Mouse (Mus musculus) urinary bladder, postnatal 36 days (tissue): ENCODE results near the gene Immp2l.

Experiments used
- DNase-seq, 2 experiments: peaks; one replicate each; pipeline ENCODE4 v3.0.0; 2022; ENCODE audit warnings: low spot score in 2 of 2, mixed read lengths in 1 of 2

Gene Immp2l

GRCm38 (mm10) chr12:41314811-41315461 lies 291.0 kb downstream of the Immp2l start:
- no peak for DNase-seq

DNA sequence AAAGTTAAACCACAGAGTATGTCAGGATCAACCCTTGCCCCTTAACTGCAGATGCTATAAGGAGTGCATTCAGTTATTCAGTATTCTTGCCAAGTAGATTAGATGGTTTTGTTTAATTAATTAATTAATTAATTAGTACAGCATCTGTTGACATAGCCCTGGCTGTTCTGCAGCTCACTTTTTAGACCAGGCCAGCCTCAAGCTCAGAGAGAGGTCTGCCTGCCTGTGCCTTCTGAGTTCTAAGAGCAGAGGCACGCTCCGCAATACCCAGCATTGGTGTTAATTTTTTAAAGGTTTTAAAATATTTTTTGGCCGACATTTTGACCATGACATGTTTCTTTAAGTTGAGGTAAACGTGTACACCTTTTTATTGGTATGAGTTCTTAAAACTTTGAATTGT lies 292.0 kb downstream of the Immp2l start:
- no peak for DNase-seq

DNA sequence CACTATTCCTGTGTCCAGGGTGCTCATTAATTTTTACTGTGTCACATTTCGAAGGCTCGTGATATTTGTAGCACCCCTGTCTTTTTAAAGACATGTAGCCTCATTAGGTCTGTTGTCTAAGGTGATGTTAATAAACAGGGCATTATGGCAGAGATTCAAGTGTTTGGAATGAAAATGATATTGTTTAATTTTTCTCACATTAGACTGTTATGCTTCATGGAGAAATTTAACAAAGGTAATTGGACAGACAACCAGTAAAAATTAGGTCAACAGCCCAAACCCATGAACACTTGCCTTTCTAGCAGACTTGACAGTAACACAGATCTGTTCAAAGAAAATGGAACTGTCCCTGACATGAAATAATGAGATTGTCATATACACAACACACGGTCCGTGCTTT lies 292.5 kb downstream of the Immp2l start:
- DNase-seq = no peak

GRCm38 (mm10) chr12:41317431-41317830 lies 293.5 kb downstream of the Immp2l start:
- no peak for DNase-seq

DNA sequence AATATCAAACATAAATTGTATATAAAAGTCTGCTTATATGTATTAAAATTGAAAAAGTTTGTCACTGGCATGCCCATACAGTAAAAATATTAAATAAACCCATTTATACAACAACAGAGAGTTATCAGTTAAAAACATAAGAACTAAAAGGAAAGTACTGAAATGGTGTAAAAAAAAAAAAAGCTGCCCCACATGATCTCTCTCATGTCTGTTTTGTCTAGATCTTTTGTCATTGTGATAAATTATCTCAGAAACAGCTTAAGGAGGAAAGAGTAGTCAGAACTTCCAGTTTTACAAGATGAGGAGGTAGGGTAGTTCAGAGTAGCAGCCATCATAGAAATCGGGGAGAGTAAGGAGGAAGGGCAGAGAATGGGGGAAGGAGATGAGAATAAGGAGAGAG lies 298.1 kb downstream of the Immp2l start:
- DNase-seq = no peak

DNA sequence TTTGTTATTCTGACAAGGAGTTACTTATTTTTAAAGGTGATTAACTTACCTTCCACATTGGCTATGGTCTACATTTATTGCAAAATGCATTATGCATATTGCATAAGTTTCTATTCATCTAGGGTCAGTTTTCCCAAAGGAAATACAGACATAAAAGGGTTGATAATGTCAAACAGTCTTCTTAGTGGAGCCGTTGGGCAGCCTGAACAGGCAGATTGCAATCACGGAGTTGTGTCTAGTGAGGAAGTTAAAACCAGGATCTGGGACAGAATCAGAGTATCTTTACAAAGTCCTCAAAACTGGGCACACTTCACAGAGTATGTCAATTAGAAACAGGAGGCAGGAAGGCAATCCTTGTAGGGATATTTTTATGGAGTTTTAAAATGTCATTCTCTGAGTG lies 300.5 kb downstream of the Immp2l start:
- no peak for DNase-seq

GRCm38 (mm10) chr12:41325756-41326155 lies 301.9 kb downstream of the Immp2l start:
- no peak for DNase-seq

- DNase-seq = no peak
These were observed 307.2 kb downstream of the Immp2l start for GRCm38 (mm10) chr12:41330988-41331671.

- DNase-seq = no peak
These were observed 321.7 kb downstream of the Immp2l start for GRCm38 (mm10) chr12:41345621-41346020.

DNA sequence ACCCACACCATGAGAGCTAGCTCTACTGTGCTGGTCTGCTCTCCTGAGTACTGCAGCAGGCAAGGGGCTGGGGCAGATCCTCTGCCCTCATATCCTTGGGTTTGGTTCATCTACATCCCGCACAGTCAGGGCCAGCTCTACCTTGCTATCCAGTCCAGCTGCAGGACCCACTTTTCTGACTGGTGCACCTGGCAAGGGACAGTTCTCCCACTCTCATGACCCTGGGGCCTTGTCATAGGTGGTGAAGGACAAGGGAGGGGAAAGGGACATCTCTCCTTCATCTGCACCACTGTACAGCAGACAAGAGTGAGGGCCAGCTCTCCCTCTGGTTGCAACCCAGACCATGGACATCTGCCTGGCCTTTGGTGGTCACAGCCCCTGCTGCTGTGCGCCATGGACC lies 323.6 kb downstream of the Immp2l start:
- no peak for DNase-seq

DNA sequence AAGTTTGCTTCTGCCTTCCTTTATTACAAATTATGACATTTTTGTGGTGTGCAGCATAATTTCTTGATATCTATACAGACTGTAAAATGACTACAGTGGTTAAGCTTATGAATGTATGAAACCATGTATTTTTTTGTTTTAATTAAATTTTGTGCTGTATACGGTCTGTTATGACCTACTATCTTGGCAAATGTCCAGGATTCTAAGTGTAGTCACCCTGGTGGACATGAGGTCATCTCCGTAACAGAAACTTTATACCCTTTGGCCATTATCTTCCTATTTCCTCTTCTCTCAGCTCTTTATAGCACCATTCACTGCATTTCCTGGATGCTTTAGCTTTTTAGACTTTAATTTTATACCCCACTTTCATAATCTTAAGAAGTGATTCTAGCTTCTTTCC lies 325.5 kb downstream of the Immp2l start:
- DNase-seq = no peak

DNA sequence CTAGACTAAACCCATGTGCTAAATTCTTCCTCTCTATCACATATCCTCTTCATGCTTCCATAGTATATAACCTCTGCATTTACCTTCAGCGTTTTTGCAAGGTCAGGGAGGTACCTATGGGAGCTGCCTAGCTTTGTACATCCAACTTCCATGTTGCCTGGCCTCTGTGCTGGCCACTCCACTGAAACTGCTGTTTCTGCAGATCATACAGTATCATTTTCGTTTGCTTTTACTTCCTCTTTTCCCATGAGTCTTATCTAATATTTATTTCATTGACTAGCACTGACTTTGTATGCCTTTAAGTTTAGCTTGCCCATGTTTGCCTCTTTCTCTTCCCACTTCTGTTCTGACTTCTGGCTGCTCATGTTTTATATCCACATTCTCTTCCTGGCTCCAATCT lies 325.9 kb downstream of the Immp2l start:
- no peak for DNase-seq

- no peak for DNase-seq
These were observed 327.4 kb downstream of the Immp2l start for GRCm38 (mm10) chr12:41351275-41351674.

- DNase-seq = no peak
These were observed 331.0 kb downstream of the Immp2l start for GRCm38 (mm10) chr12:41354857-41355256.

- DNase-seq = no peak
These were observed 332.1 kb downstream of the Immp2l start for GRCm38 (mm10) chr12:41356040-41356439.

DNA sequence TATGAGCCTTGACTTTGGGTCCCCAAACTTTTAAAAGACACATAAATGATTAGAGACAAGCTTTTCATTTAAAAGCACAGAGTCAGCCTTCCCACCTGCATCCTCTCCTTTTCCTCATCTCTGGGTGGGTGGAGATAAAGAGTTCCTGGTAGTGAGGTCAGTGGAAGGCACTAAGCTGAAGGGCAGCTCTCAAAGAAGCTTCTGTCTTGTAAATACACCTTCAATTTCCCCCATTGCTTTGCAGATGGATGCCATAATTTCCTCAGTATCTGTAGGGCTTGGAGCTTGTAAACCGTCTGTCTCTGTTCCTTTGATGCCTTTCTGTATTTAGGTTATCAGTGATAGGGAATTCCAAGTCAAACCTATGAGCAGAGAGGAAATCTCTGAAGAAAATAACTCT lies 362.8 kb downstream of the Immp2l start:
- no peak for DNase-seq

GRCm38 (mm10) chr12:41394231-41394630 lies 370.3 kb downstream of the Immp2l start:
- no peak for DNase-seq

DNA sequence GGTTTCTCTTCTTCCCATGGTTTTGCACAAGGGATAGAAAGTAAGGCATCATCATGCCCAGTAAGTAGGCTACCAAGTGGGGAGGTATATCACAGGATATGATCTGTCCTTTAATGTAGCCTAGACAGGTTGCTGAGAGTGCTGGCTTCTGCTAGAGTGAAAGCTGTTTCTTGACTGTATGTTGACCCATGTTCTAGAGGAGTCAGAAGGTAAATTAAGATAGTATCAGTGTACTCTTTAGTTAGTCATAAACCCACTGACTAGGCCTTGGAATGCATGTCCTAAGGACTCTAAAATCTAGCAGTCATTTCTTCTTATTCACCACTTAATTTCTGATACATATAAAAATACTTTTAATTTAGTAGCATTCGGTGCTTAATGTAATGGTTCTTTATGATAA lies 377.2 kb downstream of the Immp2l start:
- DNase-seq = no peak

DNA sequence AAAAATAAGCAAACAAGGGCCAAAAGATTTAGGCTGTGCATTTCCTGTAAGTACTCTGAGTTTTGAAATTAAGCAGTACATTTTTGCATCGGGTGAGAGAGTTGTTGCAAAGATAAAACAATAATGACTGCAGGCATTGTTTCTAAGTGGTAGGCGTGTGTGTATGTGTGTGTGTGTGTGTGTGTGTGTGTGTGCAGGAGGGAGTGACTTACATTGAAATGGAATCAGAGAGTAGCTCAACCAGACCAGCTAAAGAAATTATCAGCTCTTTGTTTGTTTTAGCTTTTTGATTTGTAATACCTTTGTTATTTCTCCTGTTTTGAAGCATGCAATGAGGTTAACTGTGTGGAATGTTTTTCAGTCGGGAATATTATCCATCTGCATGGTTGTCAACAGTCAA lies 378.0 kb downstream of the Immp2l start:
- DNase-seq = no peak

- no peak for DNase-seq
These were observed 385.5 kb downstream of the Immp2l start for GRCm38 (mm10) chr12:41409431-41409830.

DNA sequence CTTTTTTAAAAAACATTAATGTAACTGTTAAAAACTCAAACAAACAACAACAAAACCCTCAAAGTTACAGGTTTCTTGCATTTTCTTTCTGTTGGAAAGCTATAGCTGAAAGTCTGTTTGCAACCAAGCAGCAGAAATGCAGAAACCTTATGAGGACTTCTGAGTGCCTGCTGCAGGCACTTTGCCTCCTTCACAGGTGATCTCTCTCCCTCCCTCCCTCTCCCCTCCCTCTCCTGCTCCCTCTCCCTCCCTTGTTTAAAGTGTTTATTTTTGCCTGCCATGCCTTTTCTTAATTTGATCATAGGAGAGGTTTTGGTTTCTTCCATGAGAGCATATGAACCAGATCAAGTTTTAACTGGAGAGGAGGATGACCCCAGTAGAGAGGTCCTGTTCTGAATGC lies 392.7 kb downstream of the Immp2l start:
- no peak for DNase-seq

DNA sequence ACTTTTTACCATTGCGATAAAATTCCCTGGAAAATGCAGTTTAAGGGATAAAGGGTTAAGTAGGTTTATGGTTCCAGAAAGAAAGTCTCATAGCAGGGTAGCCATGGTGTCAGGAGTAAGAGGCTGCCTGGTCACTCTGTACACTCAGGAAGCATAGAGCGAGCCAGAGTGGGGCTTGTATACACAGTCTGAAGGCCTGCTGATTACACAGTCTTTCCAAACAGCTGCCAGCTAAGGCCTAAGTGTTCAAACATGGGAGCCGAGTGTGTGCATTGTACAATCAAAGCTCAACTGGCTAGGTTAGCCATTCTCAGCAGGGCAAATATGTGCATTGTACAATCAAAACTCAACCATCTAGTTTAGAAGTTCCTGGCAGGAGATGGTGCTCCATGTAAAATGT lies 393.2 kb downstream of the Immp2l start:
- DNase-seq = no peak

GRCm38 (mm10) chr12:41417961-41418360 lies 394.1 kb downstream of the Immp2l start:
- DNase-seq = no peak
